11 mouse cellular contexts compared by ENCODE assay signal in the genomic region with DNA sequence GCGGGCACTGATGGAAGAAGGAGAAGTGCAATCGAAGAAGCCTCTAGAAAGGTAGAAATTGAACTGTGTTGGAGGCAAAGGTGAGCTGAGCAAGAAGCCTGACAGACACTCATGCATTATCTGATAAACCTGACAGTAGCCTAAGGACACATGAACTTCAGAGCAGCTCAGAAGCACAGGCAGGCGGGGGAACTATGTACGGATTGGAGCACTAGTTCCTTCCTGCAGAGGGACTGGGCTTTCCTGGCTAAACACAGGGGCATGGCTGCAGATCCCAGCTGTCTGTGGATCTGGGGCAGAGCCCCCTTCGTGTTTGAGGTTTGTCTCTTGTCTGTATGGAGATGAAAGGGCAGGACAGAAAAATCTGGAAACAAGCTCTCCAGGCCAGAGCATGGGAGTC.
DNase-seq lines count a peak whose midpoint lies in the region; ATAC-seq lines count a peak whose summit lies in the region.
"Had no signal": no experiment of that assay in that cellular context is flagged by ENCODE, and none has a peak within 500 bp of the region (broad histone marks: within the 10 kb centered on the region; RNA-seq: fewer than 3 reads in every experiment).

No protein-coding gene starts in this region.

- peak overlapping the region; percentile 49; the same call in 1 of the 2 replicates for H3K27ac ChIP-seq in kidney, embryonic 14.5 days (ENCODE audit: low read depth, low read length)
- peak overlapping the region; percentile 38; the same call in 1 of the 2 replicates for H3K27ac ChIP-seq in midbrain, embryonic 15.5 days
- no peak overlapping the region for H3K27ac ChIP-seq in midbrain, embryonic 11.5 days (ENCODE audit: low read depth, low read length)
- peak overlapping the region; percentile 80 for H3K27ac ChIP-seq in stomach, embryonic 15.5 days
- H3K27ac ChIP-seq: hindbrain, embryonic 15.5 days had no signal

- H3K9me3 ChIP-seq in kidney, embryonic 14.5 days (ENCODE audit: control insufficient read depth, low read length) = no peaks in the 10 kb centered on the region
- H3K9me3 ChIP-seq in midbrain, embryonic 15.5 days = no peaks in the 10 kb centered on the region
- H3K9me3 ChIP-seq in midbrain, embryonic 11.5 days (ENCODE audit: control insufficient read depth, low read length) = no peaks in the 10 kb centered on the region
- H3K9me3 ChIP-seq in stomach, embryonic 15.5 days = no peaks in the 10 kb centered on the region
- H3K9me3 ChIP-seq: hindbrain, embryonic 15.5 days had no signal

- no peak overlapping the region for H3K4me2 ChIP-seq in kidney, embryonic 14.5 days (replicated peaks; ENCODE audit: low read depth, low read length)
- no peak overlapping the region for H3K4me2 ChIP-seq in midbrain, embryonic 15.5 days
- H3K4me2 ChIP-seq in midbrain, embryonic 11.5 days = no peak overlapping the region
- no peak overlapping the region for H3K4me2 ChIP-seq in stomach, embryonic 15.5 days
- H3K4me2 ChIP-seq: hindbrain, embryonic 15.5 days had no signal

- no peaks in the 10 kb centered on the region for H3K27me3 ChIP-seq in kidney, embryonic 14.5 days (ENCODE audit: control insufficient read depth, insufficient read depth, low read length)
- H3K27me3 ChIP-seq in midbrain, embryonic 15.5 days (replicated peaks) = no peaks in the 10 kb centered on the region
- no peaks in the 10 kb centered on the region for H3K27me3 ChIP-seq in midbrain, embryonic 11.5 days (ENCODE audit: control insufficient read depth, insufficient read depth, low read length)
- no peaks in the 10 kb centered on the region for H3K27me3 ChIP-seq in stomach, embryonic 15.5 days (replicated peaks)
- H3K27me3 ChIP-seq: hindbrain, embryonic 15.5 days had no signal

- ATAC-seq in kidney, embryonic 14.5 days (ENCODE audit: low FRiP score, low TSS enrichment) = no peak
- peak; percentile 60; the same call in 1 of the 2 replicates for ATAC-seq in midbrain, embryonic 15.5 days (replicated peaks)
- no peak for ATAC-seq in midbrain, embryonic 11.5 days (ENCODE audit: low FRiP score)
- no peak for ATAC-seq in stomach, embryonic 15.5 days (ENCODE audit: insufficient read depth, low FRiP score, low read depth)

- DNase-seq in embryo, embryonic 10 days (ENCODE audit: low spot score) = peak; percentile 13
- DNase-seq in embryo, embryonic 9.5 days (ENCODE audit: extremely low spot score) = no peak
- no peak for DNase-seq in kidney, postnatal 14 days
- DNase-seq in midbrain, embryonic 11.5 days (ENCODE audit: low spot score, missing footprints) = no peak
- no peak for DNase-seq in right cerebral cortex, adult 2 months (ENCODE audit: low spot score in 2 of 2)
- DNase-seq: cerebellum, adult 11 months had no signal

- no peaks in the 10 kb centered on the region for H3K36me3 ChIP-seq in kidney, embryonic 14.5 days (ENCODE audit: control insufficient read depth, insufficient read depth, low read length)
- no peaks in the 10 kb centered on the region for H3K36me3 ChIP-seq in midbrain, embryonic 15.5 days (replicated peaks)
- H3K36me3 ChIP-seq in midbrain, embryonic 11.5 days (ENCODE audit: control insufficient read depth, insufficient read depth, low read length) = no peaks in the 10 kb centered on the region
- no peaks in the 10 kb centered on the region for H3K36me3 ChIP-seq in stomach, embryonic 15.5 days
- H3K36me3 ChIP-seq: hindbrain, embryonic 15.5 days had no signal

- 56% methylated on average over 5 of the region's 5 CpGs for WGBS in kidney, embryonic 14.5 days
- WGBS in midbrain, embryonic 15.5 days = 55% methylated on average over 5 of the region's 5 CpGs
- WGBS in midbrain, embryonic 11.5 days = 53% methylated on average over 5 of the region's 5 CpGs
- WGBS in stomach, embryonic 15.5 days = 46% methylated on average over 5 of the region's 5 CpGs

- H3K4me3 ChIP-seq in kidney, embryonic 14.5 days (ENCODE audit: low read length) = no peak overlapping the region
- H3K4me3 ChIP-seq in midbrain, embryonic 15.5 days = no peak overlapping the region
- no peak overlapping the region for H3K4me3 ChIP-seq in midbrain, embryonic 11.5 days (ENCODE audit: low read depth, low read length)
- no peak overlapping the region for H3K4me3 ChIP-seq in stomach, embryonic 15.5 days (replicated peaks)
- H3K4me3 ChIP-seq: hindbrain, embryonic 15.5 days; myocyte had no signal

- H3K4me1 ChIP-seq in kidney, embryonic 14.5 days (ENCODE audit: control insufficient read depth, insufficient read depth, low read length) = peaks cover 27% of the 10 kb centered on the region
- peaks cover 12% of the 10 kb centered on the region for H3K4me1 ChIP-seq in midbrain, embryonic 15.5 days
- peaks cover 15% of the 10 kb centered on the region for H3K4me1 ChIP-seq in midbrain, embryonic 11.5 days (ENCODE audit: control insufficient read depth, insufficient read depth, low read length)
- H3K4me1 ChIP-seq in stomach, embryonic 15.5 days = peaks cover 27% of the 10 kb centered on the region

- H3K9ac ChIP-seq in kidney, embryonic 14.5 days (ENCODE audit: low read depth, low read length) = no peak overlapping the region
- H3K9ac ChIP-seq in midbrain, embryonic 15.5 days = no peak overlapping the region
- no peak overlapping the region for H3K9ac ChIP-seq in midbrain, embryonic 11.5 days (ENCODE audit: low read length)
- no peak overlapping the region for H3K9ac ChIP-seq in stomach, embryonic 15.5 days
- H3K9ac ChIP-seq: hindbrain, embryonic 15.5 days had no signal
